Mouse (Mus musculus) layer of hippocampus, adult 18-20 months (tissue): ENCODE results near the gene Ankle1. TPM values are rescaled to one million over a fixed set of nuclear protein-coding genes. Genes with fewer than 3 reads are reported as not detected.

Source experiments
- DNase-seq, 2 experiments: peaks; one replicate each; pipeline ENCODE4 v3.0.0; 2022; ENCODE audit warnings: low spot score in 2 of 2
- long read RNA-seq: library from polyadenylated mRNA; stranded (forward); transcript quantifications from one replicate; pipeline ENCODE4 v2.0.0, GENCODE M21; 2021
- total RNA-seq, 2 experiments: library from RNA; stranded (reverse); gene quantifications; 2 replicates each; pipeline ENCODE4 v1.2.3; 2021

The Ankle1 gene
- total RNA-seq: under 1 TPM; 0.22 to 0.25 TPM
- long read RNA-seq: 0 reads

- DNase-seq: peak; percentile 87 to 94
Observed at GRCm38 (mm10) chr8:71405401-71406098, at the start of gene Ankle1. Gene Ankle1, plus strand, starts transcription at chr8:71406010.

GRCm38 (mm10) chr8:71358026-71358425 is 47.8 kb upstream of the Ankle1 start:
- DNase-seq: no peak

GRCm38 (mm10) chr8:71366771-71367528 is 38.9 kb upstream of the Ankle1 start, which contains the start of gene Use1:
Gene Use1, plus strand, starts transcription at chr8:71366848.
- DNase-seq: peak; percentile 91 to 95

GRCm38 (mm10) chr8:71367529-71368176 is 38.2 kb upstream of the Ankle1 start:
- DNase-seq: no peak

GRCm38 (mm10) chr8:71368366-71368765 is 37.4 kb upstream of the Ankle1 start:
- no peak for DNase-seq

- no peak for DNase-seq
Observed at GRCm38 (mm10) chr8:71369040-71369718, 36.6 kb upstream of the Ankle1 start.

- no peak for DNase-seq
Observed at GRCm38 (mm10) chr8:71370711-71371235, 35.0 kb upstream of the Ankle1 start.

- peak; percentile 97 to 99 for DNase-seq
Observed at GRCm38 (mm10) chr8:71371236-71371848, 34.5 kb upstream of the Ankle1 start, which contains the start of gene Ocel1. Gene Ocel1, plus strand, starts transcription at chr8:71371298.

- no peak for DNase-seq
Observed at GRCm38 (mm10) chr8:71372427-71372826, 33.4 kb upstream of the Ankle1 start.

GRCm38 (mm10) chr8:71373000-71373399 is 32.8 kb upstream of the Ankle1 start:
- DNase-seq: no peak

- no peak for DNase-seq
Observed at GRCm38 (mm10) chr8:71374616-71375206, 31.1 kb upstream of the Ankle1 start.

GRCm38 (mm10) chr8:71375581-71376422 is 30.0 kb upstream of the Ankle1 start:
- DNase-seq: peak in 1 of 2 experiments; percentile 46

- DNase-seq: no peak
Observed at GRCm38 (mm10) chr8:71376423-71377030, 29.3 kb upstream of the Ankle1 start.

- no peak for DNase-seq
Observed at GRCm38 (mm10) chr8:71379008-71379407, 26.8 kb upstream of the Ankle1 start.

- no peak for DNase-seq
Observed at GRCm38 (mm10) chr8:71379512-71380075, 26.2 kb upstream of the Ankle1 start.

- DNase-seq: no peak
Observed at GRCm38 (mm10) chr8:71380178-71381171, 25.3 kb upstream of the Ankle1 start.

GRCm38 (mm10) chr8:71381421-71381970 is 24.3 kb upstream of the Ankle1 start, which contains the start of gene Nr2f6:
Gene Nr2f6, minus strand, starts transcription at chr8:71381960.
- DNase-seq: peak in 1 of 2 experiments; percentile 52
